Mouse (Mus musculus) cortical plate, adult 2 months (tissue): Measurements from ENCODE around the gene Slc25a17.

ENCODE experiments used
- CTCF ChIP-seq: fragments of 200-500 bp; IDR thresholded peaks from 2 replicates; pipeline ENCODE4 v1.5.1; 2011; ENCODE audit warnings: mild to moderate bottlenecking, control low read depth, low read length; ENCODE audit not compliant: insufficient read depth; ENCODE audit errors: extremely low read depth
- POLR2A ChIP-seq: fragments of 200-500 bp; IDR thresholded peaks from 2 replicates; pipeline ENCODE4 v1.6.1; 2011; ENCODE audit warnings: mild to moderate bottlenecking, low read length, control low read depth; ENCODE audit not compliant: insufficient read depth; ENCODE audit errors: extremely low read depth

- TF ChIP-seq CTCF = no peak
- TF ChIP-seq POLR2A = no peak
These were observed 5.6 kb upstream of the Slc25a17 start for GRCm38 (mm10) chr15:81366241-81366640.
